Mouse (Mus musculus) liver, embryonic 13.5 days (tissue): Measurements from ENCODE around the gene Padi3. TPM values are rescaled to one million over a fixed set of nuclear protein-coding genes. Genes with fewer than 3 reads are reported as not detected.

Experiments used
- ATAC-seq: fragments of 200-750 bp; cut with Nextera tagmentation; 2 replicates; pipeline ENCODE4 v1.8.0; 2017; ENCODE audit warnings: low read depth, mild to moderate bottlenecking, moderate number of reproducible peaks, moderate library complexity
- DNase-seq: peaks from one replicate; pipeline ENCODE4 v3.0.0; 2022
- H3K27ac ChIP-seq: fragments of 300-500 bp; sonication (generic); 2 replicates; pipeline ENCODE4 v1.5.1; 2015; ENCODE audit warnings: moderate library complexity, mild to moderate bottlenecking, inconsistent platforms
- H3K27me3 ChIP-seq: fragments of 300-500 bp; sonication (generic); 2 replicates; pipeline ENCODE4 v1.6.1; 2015; ENCODE audit warnings: mild to moderate bottlenecking, inconsistent platforms
- H3K36me3 ChIP-seq: fragments of 300-500 bp; sonication (generic); 2 replicates; pipeline ENCODE4 v1.6.1; 2015; ENCODE audit warnings: mild to moderate bottlenecking, inconsistent platforms
- H3K4me1 ChIP-seq: fragments of 300-500 bp; sonication (generic); replicated peaks from 2 replicates; pipeline ENCODE4 v1.6.1; 2015; ENCODE audit warnings: inconsistent platforms
- H3K4me2 ChIP-seq: fragments of 300-500 bp; sonication (generic); 2 replicates; pipeline ENCODE4 v1.6.1; 2015; ENCODE audit warnings: inconsistent platforms, mild to moderate bottlenecking, moderate library complexity
- H3K4me3 ChIP-seq: fragments of 300-500 bp; sonication (generic); replicated peaks from 2 replicates; pipeline ENCODE4 v1.5.1; 2015; ENCODE audit warnings: mild to moderate bottlenecking, inconsistent platforms
- H3K9ac ChIP-seq: fragments of 300-500 bp; sonication (generic); 2 replicates; pipeline ENCODE4 v1.6.1; 2015; ENCODE audit warnings: mild to moderate bottlenecking, inconsistent platforms
- H3K9me3 ChIP-seq: fragments of 300-500 bp; sonication (generic); replicated peaks from 2 replicates; pipeline ENCODE4 v1.6.1; 2016; ENCODE audit warnings: inconsistent platforms
- WGBS: fragments of 180-500 bp; shearing (Covaris S2); methylation state at CpG from one replicate; pipeline ENCODE4 v1.1.7; 2015; ENCODE audit not compliant: insufficient replicate concordance; 5-methylcytosine and 5-hydroxymethylcytosine counted together
- polyA plus RNA-seq: library from polyadenylated mRNA; unstranded; fragments of >200 nt; fragmentation: Nextera tagmentation; extraction: Ambion mirVana; gene quantifications from 2 replicates; pipeline ENCODE4 v1.2.1, GENCODE M21; 2015

Gene Padi3
- polyA plus RNA-seq, 1 experiment from 2014 or later = 0.23 TPM

GRCm38 (mm10) chr4:140842909-140843308 is 32.5 kb upstream of the Padi3 start:
- 41% methylated on average over 1 of the region's 1 CpGs for WGBS
- ATAC-seq (no peak), DNase-seq (no peak)
- H3K27me3 ChIP-seq = peaks cover 47% of the 10 kb centered on the region
- no peak overlapping the region for H3K4me3 ChIP-seq
- no peak overlapping the region for H3K4me2 ChIP-seq
- H3K27ac ChIP-seq = no peak overlapping the region
- H3K9me3 ChIP-seq = no peaks in the 10 kb centered on the region
- H3K9ac ChIP-seq = no peak overlapping the region
- no peaks in the 10 kb centered on the region for H3K36me3 ChIP-seq
- peaks cover 8% of the 10 kb centered on the region for H3K4me1 ChIP-seq

- Histone ChIP-seq H3K27me3 (peaks cover 35% of the 10 kb centered on the region), H3K9me3 (no peaks in the 10 kb centered on the region), H3K27ac (no peak overlapping the region), H3K36me3 (no peaks in the 10 kb centered on the region), H3K4me2 (peak overlapping the region; percentile 2; the same call in 1 of the 2 replicates), H3K4me1 (peaks cover 27% of the 10 kb centered on the region), H3K4me3 (no peak overlapping the region), H3K9ac (no peak overlapping the region)
- ATAC-seq = peak; percentile 25; the same call in 1 of the 2 replicates
- DNase-seq = peak; percentile 24
- WGBS = 31% methylated on average over 8 of the region's 8 CpGs
Measured at GRCm38 (mm10) chr4:140837879-140838278, 27.4 kb upstream of the Padi3 start.

GRCm38 (mm10) chr4:140836208-140836866 is 25.9 kb upstream of the Padi3 start:
- 59% methylated on average over 11 of the region's 11 CpGs for WGBS
- Histone ChIP-seq H3K9ac (0 out of 2 replicates have a peak overlapping the region, but pooled peaks have one; percentile 6), H3K4me3 (no peak overlapping the region), H3K9me3 (no peaks in the 10 kb centered on the region), H3K36me3 (no peaks in the 10 kb centered on the region), H3K4me2 (no peak overlapping the region), H3K27ac (no peak overlapping the region), H3K4me1 (peaks cover 33% of the 10 kb centered on the region), H3K27me3 (peaks cover 44% of the 10 kb centered on the region)
- no peak for ATAC-seq
- DNase-seq = no peak

- ATAC-seq = peak; percentile 80
- Histone ChIP-seq H3K36me3 (no peaks in the 10 kb centered on the region), H3K4me2 (no peak overlapping the region), H3K4me1 (peaks cover 31% of the 10 kb centered on the region), H3K9ac (no peak overlapping the region), H3K27me3 (peaks cover 50% of the 10 kb centered on the region), H3K4me3 (no peak overlapping the region), H3K27ac (no peak overlapping the region), H3K9me3 (no peaks in the 10 kb centered on the region)
- DNase-seq = peak; percentile 53
- 7% methylated on average over 10 of the region's 10 CpGs for WGBS
Measured at GRCm38 (mm10) chr4:140835682-140836081, 25.2 kb upstream of the Padi3 start.

- DNase-seq = no peak
- no peak for ATAC-seq
- Histone ChIP-seq H3K4me3 (no peak overlapping the region), H3K9ac (no peak overlapping the region), H3K27me3 (peaks cover 60% of the 10 kb centered on the region), H3K9me3 (no peaks in the 10 kb centered on the region), H3K27ac (no peak overlapping the region), H3K4me2 (no peak overlapping the region), H3K36me3 (no peaks in the 10 kb centered on the region), H3K4me1 (peaks cover 31% of the 10 kb centered on the region)
- 64% methylated on average over 6 of the region's 6 CpGs for WGBS
Measured at GRCm38 (mm10) chr4:140834327-140834934, 24.0 kb upstream of the Padi3 start.

GRCm38 (mm10) chr4:140832821-140833220 is 22.4 kb upstream of the Padi3 start:
- no peak for DNase-seq
- H3K4me3 ChIP-seq = no peak overlapping the region
- H3K9me3 ChIP-seq = no peaks in the 10 kb centered on the region
- H3K9ac ChIP-seq = no peak overlapping the region
- H3K27me3 ChIP-seq = peaks cover 70% of the 10 kb centered on the region
- 45% methylated on average over 8 of the region's 8 CpGs for WGBS
- H3K4me2 ChIP-seq = no peak overlapping the region
- peaks cover 27% of the 10 kb centered on the region for H3K4me1 ChIP-seq
- ATAC-seq = no peak
- no peak overlapping the region for H3K27ac ChIP-seq
- H3K36me3 ChIP-seq = no peaks in the 10 kb centered on the region

GRCm38 (mm10) chr4:140831808-140832207 is 21.4 kb upstream of the Padi3 start:
- H3K36me3 ChIP-seq = no peaks in the 10 kb centered on the region
- H3K27ac ChIP-seq = no peak overlapping the region
- no peak overlapping the region for H3K4me2 ChIP-seq
- H3K4me1 ChIP-seq = peaks cover 24% of the 10 kb centered on the region
- no peaks in the 10 kb centered on the region for H3K9me3 ChIP-seq
- ATAC-seq = no peak
- no peak overlapping the region for H3K4me3 ChIP-seq
- 82% methylated on average over 4 of the region's 4 CpGs for WGBS
- H3K27me3 ChIP-seq = peaks cover 72% of the 10 kb centered on the region
- DNase-seq = no peak
- no peak overlapping the region for H3K9ac ChIP-seq

- DNase-seq = no peak
- peaks cover 8% of the 10 kb centered on the region for H3K4me1 ChIP-seq
- H3K27ac ChIP-seq = no peak overlapping the region
- WGBS = 48% methylated on average over 3 of the region's 3 CpGs
- ATAC-seq = no peak
- no peak overlapping the region for H3K4me2 ChIP-seq
- no peak overlapping the region for H3K4me3 ChIP-seq
- H3K27me3 ChIP-seq = peaks cover 44% of the 10 kb centered on the region
- H3K36me3 ChIP-seq = no peaks in the 10 kb centered on the region
- no peaks in the 10 kb centered on the region for H3K9me3 ChIP-seq
- no peak overlapping the region for H3K9ac ChIP-seq
Measured at GRCm38 (mm10) chr4:140827237-140827636, 16.8 kb upstream of the Padi3 start.

GRCm38 (mm10) chr4:140825942-140826341 is 15.5 kb upstream of the Padi3 start:
- Histone ChIP-seq H3K27me3 (peaks cover 34% of the 10 kb centered on the region), H3K4me3 (no peak overlapping the region), H3K9me3 (no peaks in the 10 kb centered on the region), H3K36me3 (no peaks in the 10 kb centered on the region), H3K27ac (no peak overlapping the region), H3K4me1 (no peaks in the 10 kb centered on the region), H3K4me2 (no peak overlapping the region), H3K9ac (no peak overlapping the region)
- ATAC-seq (no peak), DNase-seq (no peak)
- WGBS = 58% methylated on average over 11 of the region's 11 CpGs

- H3K4me2 ChIP-seq = no peak overlapping the region
- no peaks in the 10 kb centered on the region for H3K9me3 ChIP-seq
- H3K9ac ChIP-seq = no peak overlapping the region
- DNase-seq (peak; percentile 53), ATAC-seq (0 out of 2 replicates have a peak, but pooled peaks have one; percentile 14)
- peaks cover 3% of the 10 kb centered on the region for H3K4me1 ChIP-seq
- H3K36me3 ChIP-seq = no peaks in the 10 kb centered on the region
- no peak overlapping the region for H3K4me3 ChIP-seq
- no peak overlapping the region for H3K27ac ChIP-seq
- H3K27me3 ChIP-seq = peaks cover 9% of the 10 kb centered on the region; the same call in 1 of the 2 replicates
- 54% methylated on average over 5 of the region's 5 CpGs for WGBS
Measured at GRCm38 (mm10) chr4:140821988-140822387, 11.5 kb upstream of the Padi3 start.

- no peak overlapping the region for H3K9ac ChIP-seq
Measured at GRCm38 (mm10) chr4:140817413-140817812, 7.0 kb upstream of the Padi3 start.

More at GRCm38 (mm10) chr4:140817413-140817812, 7.0 kb upstream of the Padi3 start:
- ATAC-seq = no peak
- no peak overlapping the region for H3K4me3 ChIP-seq
- H3K9me3 ChIP-seq = no peaks in the 10 kb centered on the region
- H3K36me3 ChIP-seq = no peaks in the 10 kb centered on the region
- H3K4me1 ChIP-seq = peaks cover 48% of the 10 kb centered on the region
- H3K27ac ChIP-seq = no peak overlapping the region
- DNase-seq = no peak
- WGBS = 86% methylated on average over 8 of the region's 8 CpGs
- peaks cover 11% of the 10 kb centered on the region; the same call in 1 of the 2 replicates for H3K27me3 ChIP-seq
- no peak overlapping the region for H3K4me2 ChIP-seq
